Mouse (Mus musculus): ENCODE results near the gene Cep112. TPM values are rescaled to one million over a fixed set of nuclear protein-coding genes. Genes with fewer than 3 reads are reported as not detected.

Cep112 gene
- polyA plus RNA-seq, 1 experiment from 2014 or later, result 8.8 TPM

DNA sequence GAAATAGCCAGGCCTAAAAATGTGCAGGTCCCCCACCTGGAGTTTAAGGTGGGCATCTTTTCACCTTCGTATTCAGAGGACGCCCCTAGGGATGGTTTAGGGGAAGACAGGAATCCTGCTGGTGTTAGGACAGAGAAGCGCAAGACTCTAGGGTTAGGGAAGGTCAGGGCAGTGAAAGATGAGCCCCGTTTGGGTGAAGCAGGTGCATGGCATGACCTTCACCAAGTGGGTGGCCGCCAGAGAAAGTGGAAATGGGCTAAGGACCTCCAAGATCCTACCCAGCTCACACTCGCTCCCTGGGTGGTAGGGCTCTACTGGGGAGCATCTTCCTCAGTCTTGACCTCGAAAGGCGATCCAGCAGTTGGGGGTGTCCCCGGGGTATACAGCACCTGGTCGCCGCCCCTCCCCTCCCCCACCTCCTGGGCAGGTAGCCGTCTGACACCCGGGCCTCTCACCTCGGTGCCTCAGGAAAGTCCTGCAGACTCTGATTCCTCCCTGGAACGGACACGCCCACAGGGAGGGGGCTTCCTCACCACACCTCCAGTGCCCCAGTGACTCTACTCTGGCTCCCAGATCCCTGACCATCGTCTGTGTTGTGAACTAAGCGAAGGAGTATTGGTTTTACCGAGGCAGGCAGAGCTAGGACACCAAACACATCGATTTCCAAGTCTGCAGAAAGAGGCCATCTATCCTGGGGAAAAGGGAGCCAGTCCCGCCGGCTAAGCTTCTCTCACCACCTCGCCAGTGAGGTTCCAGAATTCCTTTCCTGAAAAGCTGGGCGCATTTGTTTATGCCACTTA lies 484.6 kb downstream of the Cep112 start:
- Histone ChIP-seq H3K9ac (ENCODE audit: low read depth, low read length) (no peak overlapping the region), H3K27me3 (ENCODE audit: insufficient read depth, low read length) (no peaks in the 10 kb centered on the region), H3K4me3 (replicated peaks; ENCODE audit: low read depth, low read length) (peak overlapping the region; percentile 6; the same call in 1 of the 2 replicates), H3K4me2 (ENCODE audit: low read length) (peak overlapping the region; percentile 43), H3K36me3 (ENCODE audit: insufficient read depth, low read length) (no peaks in the 10 kb centered on the region), H3K4me1 (replicated peaks; ENCODE audit: insufficient read depth, low read length) (peaks cover 13% of the 10 kb centered on the region; the same call in 1 of the 2 replicates), H3K27ac (no peak overlapping the region), H3K9me3 (replicated peaks; ENCODE audit: low read length) (no peaks in the 10 kb centered on the region)
- ATAC-seq (replicated peaks; ENCODE audit: low FRiP score, low read depth), result peak; percentile 43; the same call in 1 of the 2 replicates
- no peak for TF ChIP-seq CTCF (IDR thresholded peaks at IDR 0.05; ENCODE audit: low read depth)
- no peak for DNase-seq (ENCODE audit: low spot score)
- 9% methylated on average over 24 of the region's 24 CpGs for WGBS

Other genes starting within 250 kb of the Cep112 start
- 0.46 and 1.1 TPM in 2 replicates for gene Apoh, start 81.8 kb upstream of the Cep112 start, polyA plus RNA-seq (2015; fragmentation: Nextera tagmentation; extraction: Ambion mirVana)
- 6.8 and 9.3 TPM in 2 replicates for gene Prkca, start 81.3 kb upstream of the Cep112 start, polyA plus RNA-seq (2015; fragmentation: Nextera tagmentation; extraction: Ambion mirVana)